ENCODE assay signal across 8 mouse cellular contexts in genomic region chr12:86678591-86679545, GRCm38 (mm10). TPM values are rescaled to one million over a fixed set of nuclear protein-coding genes. Genes with fewer than 3 reads are reported as not detected.
A peak's percentile ranks its signal among the peaks of the same experiment; 100 is the strongest.
DNase-seq lines count a peak whose midpoint lies in the region; ATAC-seq and TF ChIP-seq lines count a peak whose summit lies in the region.

Vash1 (plus strand) TSS chr12:86678700.

- no peak for TF ChIP-seq RAD21 in MEL (IDR thresholded peaks at IDR 0.05; ENCODE audit: low read depth, low read length)

- H3K79me2 ChIP-seq in MEL (ENCODE audit: control insufficient read depth, insufficient read depth, low read length, poor library complexity): no peaks in the 10 kb centered on the region; the same call in 1 of the 2 replicates

- intact Hi-C loops in heart, postnatal 25 days (cut with DNase I): no loop called here

- H3K27me3 ChIP-seq in MEL (ENCODE audit: control insufficient read depth in 1 of 2, insufficient read depth in 2 of 2, low read length in 2 of 2): no peaks in the 10 kb centered on the region; a peak in 1 of 4 replicates
- no peaks in the 10 kb centered on the region for H3K27me3 ChIP-seq in forebrain, embryonic 16.5 days (replicated peaks; ENCODE audit: control insufficient read depth, insufficient read depth, low read length)
- H3K27me3 ChIP-seq in neural tube, embryonic 14.5 days (ENCODE audit: control insufficient read depth, insufficient read depth, low read length): no peaks in the 10 kb centered on the region

- H3K36me3 ChIP-seq in MEL (ENCODE audit: control insufficient read depth in 1 of 2, insufficient read depth in 2 of 2, low read length in 2 of 2): no peaks in the 10 kb centered on the region
- H3K36me3 ChIP-seq in forebrain, embryonic 16.5 days (ENCODE audit: control insufficient read depth, insufficient read depth): no peaks in the 10 kb centered on the region; the same call in 1 of the 2 replicates
- no peaks in the 10 kb centered on the region for H3K36me3 ChIP-seq in neural tube, embryonic 14.5 days (ENCODE audit: control insufficient read depth, insufficient read depth, low read length)

- peak; percentile 27 for DNase-seq in MEL (ENCODE audit: low read depth, low spot score)
- peak; percentile 76 for DNase-seq in cerebellum, adult 11-12 months
- no peak for DNase-seq in heart, postnatal 25 days (ENCODE audit: low spot score)
- DNase-seq in layer of hippocampus, adult 18-20 months (ENCODE audit: low spot score in 2 of 2): peak; percentile 62 to 78
- DNase-seq in lung, adult 2 months: peak; percentile 56
- peak; percentile 50 for DNase-seq in urinary bladder, postnatal 14 days (ENCODE audit: low spot score)

- no peak for TF ChIP-seq POLR2A in MEL (IDR thresholded peaks at IDR 0.05; ENCODE audit: control insufficient read depth in 1 of 2, insufficient read depth in 1 of 2, low read depth in 1 of 2, low read length in 2 of 2, poor library complexity in 1 of 2)
- no peak for TF ChIP-seq POLR2A in lung, adult 2 months (IDR thresholded peaks at IDR 0.05; ENCODE audit: borderline replicate concordance, extremely low read depth, low read depth, low read length)

- TF ChIP-seq EP300 in MEL (IDR thresholded peaks at IDR 0.05; ENCODE audit: low read depth in 1 of 2, low read length in 2 of 2): no peak

- no peaks in the 10 kb centered on the region for H3K9me3 ChIP-seq in MEL (replicated peaks; ENCODE audit: insufficient read depth, low read length)
- H3K9me3 ChIP-seq in forebrain, embryonic 16.5 days (ENCODE audit: control insufficient read depth, low read length): no peaks in the 10 kb centered on the region
- H3K9me3 ChIP-seq in neural tube, embryonic 14.5 days (ENCODE audit: control insufficient read depth, low read length): no peaks in the 10 kb centered on the region

- peak within 1 kb of the TSS; percentile 66 for H3K4me2 ChIP-seq in forebrain, embryonic 16.5 days (ENCODE audit: low read length)
- peak within 1 kb of the TSS; percentile 63 for H3K4me2 ChIP-seq in neural tube, embryonic 14.5 days (ENCODE audit: low read depth, low read length)

- H3K4me3 ChIP-seq in MEL (ENCODE audit: control insufficient read depth in 1 of 2, insufficient read depth in 1 of 2, low read depth in 2 of 2, low read length in 2 of 2): peak within 1 kb of the TSS; percentile 22 to 53; a peak in 3 of 4 replicates
- H3K4me3 ChIP-seq in forebrain, embryonic 16.5 days (replicated peaks; ENCODE audit: low read length): peak within 1 kb of the TSS; percentile 93
- H3K4me3 ChIP-seq in lung, adult 2 months (replicated peaks; ENCODE audit: extremely low read depth, low read depth, low read length): peak within 1 kb of the TSS; percentile 92
- H3K4me3 ChIP-seq in neural tube, embryonic 14.5 days (ENCODE audit: low read depth, low read length): peak within 1 kb of the TSS; percentile 98

- under 1% methylated on average over 94 of the region's 94 CpGs for WGBS in forebrain, embryonic 16.5 days
- under 1% methylated on average over 93 of the region's 94 CpGs for WGBS in lung, adult 2 months
- 1% methylated on average over 84 of the region's 94 CpGs for WGBS in neural tube, embryonic 14.5 days

- H3K4me1 ChIP-seq in MEL (ENCODE audit: control insufficient read depth in 1 of 2, insufficient read depth in 2 of 2, low read length in 2 of 2): peaks cover 0 to 5% of the 10 kb centered on the region in 2 experiments; a peak in 1 of 4 replicates
- peaks cover 29% of the 10 kb centered on the region for H3K4me1 ChIP-seq in forebrain, embryonic 16.5 days (replicated peaks; ENCODE audit: control insufficient read depth, insufficient read depth, low read length)
- H3K4me1 ChIP-seq in lung, adult 2 months (ENCODE audit: control insufficient read depth, insufficient read depth, low read length): no peaks in the 10 kb centered on the region
- H3K4me1 ChIP-seq in neural tube, embryonic 14.5 days (ENCODE audit: control insufficient read depth, insufficient read depth, low read length): peaks cover 22% of the 10 kb centered on the region

- ATAC-seq in forebrain, embryonic 16.5 days: peak; percentile 87
- ATAC-seq in neural tube, embryonic 14.5 days (ENCODE audit: low read depth): peak; percentile 81

- no peak within 1 kb of the TSS for H3K27ac ChIP-seq in MEL (ENCODE audit: control insufficient read depth, low read depth, low read length)
- H3K27ac ChIP-seq in forebrain, embryonic 16.5 days (ENCODE audit: low read length): peak within 1 kb of the TSS; percentile 95
- peak within 1 kb of the TSS; percentile 97 for H3K27ac ChIP-seq in neural tube, embryonic 14.5 days (ENCODE audit: low read depth, low read length)

- H3K9ac ChIP-seq in MEL (ENCODE audit: control insufficient read depth, low read depth, low read length, poor library complexity, severe bottlenecking): peak within 1 kb of the TSS; percentile 58
- peak within 1 kb of the TSS; percentile 100 for H3K9ac ChIP-seq in forebrain, embryonic 16.5 days (replicated peaks; ENCODE audit: low read depth, low read length)
- H3K9ac ChIP-seq in neural tube, embryonic 14.5 days (replicated peaks; ENCODE audit: low read depth, low read length): peak within 1 kb of the TSS; percentile 99

- no peak for TF ChIP-seq CTCF in MEL (IDR thresholded peaks at IDR 0.05 in 2 of 3, conservative IDR thresholded peaks at IDR 0.05 in 1 of 3; ENCODE audit: control insufficient read depth in 1 of 3, insufficient read depth in 1 of 3, low read depth in 2 of 3, low read length in 3 of 3, poor library complexity in 1 of 3, severe bottlenecking in 1 of 3)
- no peak for TF ChIP-seq CTCF in lung, adult 2 months (IDR thresholded peaks at IDR 0.05; ENCODE audit: insufficient read depth, low read length)

TF ChIP-seq in MEL, 35 proteins besides CTCF, POLR2A, EP300 and RAD21:
- TF ChIP-seq BHLHE40 (IDR thresholded peaks at IDR 0.05; ENCODE audit: borderline replicate concordance, low read depth, low read length) (no peak), NRF1 (IDR thresholded peaks at IDR 0.05; ENCODE audit: insufficient read depth, low read depth, low read length, poor library complexity, severe bottlenecking) (peak; percentile 70), MEF2A (IDR thresholded peaks at IDR 0.05; ENCODE audit: extremely low read depth, insufficient replicate concordance, low read depth, low read length, poor library complexity, severe bottlenecking) (no peak)

RNA-seq across cellular contexts. Expression of gene Vash1, which starts in this region (rescaled TPM):
- 0.33 and 0.39 TPM in 2 replicates for total RNA-seq in MEL (2012; rRNA removed)
- under 1 TPM in 1 of 2 experiments, not detected in 1; 0.24 TPM for polyA plus RNA-seq in MEL (2012; ENCODE audit: insufficient read depth in 1 of 2, insufficient read length in 2 of 2, low read depth in 1 of 2, low replicate concordance in 2 of 2, missing spikeins in 1 of 2)
- 37.8 and 41.7 TPM in 2 replicates for polyA plus RNA-seq in forebrain, embryonic 16.5 days (2015; fragmentation: Nextera tagmentation; extraction: Ambion mirVana)
- total RNA-seq in heart, postnatal 25 days (2021): 10 to 100 TPM; 19.4 to 21.0 TPM
- 10 to 100 TPM; 36.8 to 37.8 TPM for total RNA-seq in layer of hippocampus, adult 18-20 months (2021)
- 15.2 and 15.4 TPM in 2 replicates for polyA plus RNA-seq in lung, adult 2 months (2012; rRNA removed)
- polyA plus RNA-seq in neural tube, embryonic 14.5 days (2014; fragmentation: Nextera tagmentation; extraction: Ambion mirVana): 24.7 and 30.2 TPM in 2 replicates

Comparison
In these comparisons a context has a peak if more than half of its experiments do, and no peak if none do; other contexts are left out.
1. RNA of gene Vash1 (total RNA-seq): 36.8 to 37.8 TPM in layer of hippocampus, adult 18-20 months and 19.4 to 21.0 TPM in heart, postnatal 25 days; 0.33 to 0.39 TPM in MEL; every median in the first group is over 10 times any median in the second.
2. RNA of gene Vash1 (polyA plus RNA-seq): 37.8 to 41.7 TPM in forebrain, embryonic 16.5 days, 24.7 to 30.2 TPM in neural tube, embryonic 14.5 days and 15.2 to 15.4 TPM in lung, adult 2 months; 0.24 TPM in MEL; every median in the first group is over 10 times any median in the second.
3. Peak in DNase-seq, H3K4me3 ChIP-seq and H3K9ac ChIP-seq in MEL; RNA of the gene not detected or under 1 TPM.
4. H3K4me3 ChIP-seq: peak in every context shown above with its lines; median percentile 98 in neural tube, embryonic 14.5 days; 93 in forebrain, embryonic 16.5 days; 92 in lung, adult 2 months; 38 in MEL.
5. Peak in every context shown above with its lines, with median percentiles within 50 percentile points of each other: H3K9ac ChIP-seq.